ENCODE assay signal across 31 mouse cellular contexts in genomic region chr14:109941162-109941561, GRCm38 (mm10).
"Had no signal": no experiment of that assay in that cellular context is flagged by ENCODE, and none has a peak within 500 bp of the region (broad histone marks: within the 10 kb centered on the region; RNA-seq: fewer than 3 reads in every experiment).

No protein-coding gene starts in this region.

- H3K9me3 ChIP-seq: limb, embryonic 10.5 days; limb, embryonic 12.5 days; limb, embryonic 13.5 days; limb, embryonic 15.5 days; liver, embryonic 12.5 days; liver, embryonic 13.5 days; liver, embryonic 15.5 days; lung, embryonic 15.5 days; megakaryocyte, embryonic 14.5 days; midbrain, embryonic 10.5 days; midbrain, embryonic 12.5 days; midbrain, embryonic 13.5 days; midbrain, embryonic 15.5 days; neural tube, embryonic 12.5 days; neural tube, embryonic 13.5 days had no signal

- H3K4me2 ChIP-seq: limb, embryonic 12.5 days; limb, embryonic 13.5 days; limb, embryonic 15.5 days; liver, embryonic 11.5 days; liver, embryonic 12.5 days; liver, embryonic 13.5 days; liver, embryonic 15.5 days; lung, embryonic 14.5 days; lung, embryonic 15.5 days; midbrain, embryonic 12.5 days; midbrain, embryonic 13.5 days; midbrain, embryonic 15.5 days; neural tube, embryonic 12.5 days; neural tube, embryonic 13.5 days had no signal

- H3K27ac ChIP-seq: limb, embryonic 10.5 days; limb, embryonic 12.5 days; limb, embryonic 13.5 days; limb, embryonic 15.5 days; liver, embryonic 12.5 days; liver, embryonic 13.5 days; liver, embryonic 14.5 days; liver, embryonic 15.5 days; lung, embryonic 15.5 days; macrophage; midbrain, embryonic 10.5 days; midbrain, embryonic 12.5 days; midbrain, embryonic 13.5 days; midbrain, embryonic 15.5 days; neural tube, embryonic 12.5 days; neural tube, embryonic 13.5 days had no signal

- H3K4me3 ChIP-seq: limb, embryonic 10.5 days; limb, embryonic 12.5 days; limb, embryonic 13.5 days; limb, embryonic 15.5 days; liver, embryonic 12.5 days; liver, embryonic 13.5 days; liver, embryonic 15.5 days; lung, embryonic 15.5 days; midbrain, embryonic 10.5 days; midbrain, embryonic 12.5 days; midbrain, embryonic 13.5 days; midbrain, embryonic 15.5 days; myocyte; neural tube, embryonic 12.5 days; neural tube, embryonic 13.5 days had no signal

- H3K36me3 ChIP-seq: limb, embryonic 10.5 days; limb, embryonic 12.5 days; limb, embryonic 13.5 days; limb, embryonic 15.5 days; liver, embryonic 12.5 days; liver, embryonic 13.5 days; liver, embryonic 15.5 days; lung, embryonic 15.5 days; midbrain, embryonic 10.5 days; midbrain, embryonic 12.5 days; midbrain, embryonic 13.5 days; midbrain, embryonic 15.5 days; neural tube, embryonic 12.5 days; neural tube, embryonic 13.5 days had no signal

- DNase-seq: left cerebral cortex, postnatal 4 days; liver; liver, embryonic 13.5 days; liver, postnatal 0 days; lung, adult 18-20 months; lung, adult 2 months; lung, embryonic 14.5 days; lung, postnatal 10 days; lung, postnatal 14 days; lung, postnatal 36 days; lung, postnatal 4 days; midbrain, embryonic 14.5 days had no signal

- H3K27me3 ChIP-seq: limb, embryonic 12.5 days; limb, embryonic 13.5 days; limb, embryonic 15.5 days; liver, embryonic 12.5 days; liver, embryonic 13.5 days; liver, embryonic 15.5 days; lung, embryonic 15.5 days; megakaryocyte, embryonic 14.5 days; midbrain, embryonic 12.5 days; midbrain, embryonic 13.5 days; midbrain, embryonic 15.5 days; neural tube, embryonic 12.5 days; neural tube, embryonic 13.5 days had no signal

- H3K9ac ChIP-seq: limb, embryonic 12.5 days; limb, embryonic 13.5 days; limb, embryonic 15.5 days; liver, embryonic 12.5 days; liver, embryonic 13.5 days; liver, embryonic 14.5 days; liver, embryonic 15.5 days; liver, postnatal 0 days; lung, embryonic 14.5 days; lung, embryonic 15.5 days; midbrain, embryonic 12.5 days; midbrain, embryonic 13.5 days; midbrain, embryonic 15.5 days; neural tube, embryonic 12.5 days; neural tube, embryonic 13.5 days had no signal

- H3K4me1 ChIP-seq: limb, embryonic 10.5 days; limb, embryonic 12.5 days; limb, embryonic 13.5 days; limb, embryonic 15.5 days; liver, embryonic 12.5 days; liver, embryonic 13.5 days; liver, embryonic 15.5 days; lung, embryonic 15.5 days; megakaryocyte, embryonic 14.5 days; midbrain, embryonic 10.5 days; midbrain, embryonic 12.5 days; midbrain, embryonic 13.5 days; midbrain, embryonic 15.5 days; neural tube, embryonic 12.5 days; neural tube, embryonic 13.5 days had no signal

- ATAC-seq: liver, embryonic 12.5 days; liver, postnatal 0 days; lung, postnatal 0 days; midbrain, embryonic 13.5 days had no signal
